Mouse (Mus musculus) right cerebral cortex, postnatal 4 days (tissue): ENCODE results near the gene Hist1h2bg.
"Not testable (repeated sequence)": the region's sequence is repeated elsewhere in the genome, so short reads cannot be mapped to it uniquely, and the experiment has no call there.

Experiments used
- DNase-seq: peaks from one replicate; pipeline ENCODE4 v3.0.0-alpha.2; 2022

Gene Hist1h2bg

DNA sequence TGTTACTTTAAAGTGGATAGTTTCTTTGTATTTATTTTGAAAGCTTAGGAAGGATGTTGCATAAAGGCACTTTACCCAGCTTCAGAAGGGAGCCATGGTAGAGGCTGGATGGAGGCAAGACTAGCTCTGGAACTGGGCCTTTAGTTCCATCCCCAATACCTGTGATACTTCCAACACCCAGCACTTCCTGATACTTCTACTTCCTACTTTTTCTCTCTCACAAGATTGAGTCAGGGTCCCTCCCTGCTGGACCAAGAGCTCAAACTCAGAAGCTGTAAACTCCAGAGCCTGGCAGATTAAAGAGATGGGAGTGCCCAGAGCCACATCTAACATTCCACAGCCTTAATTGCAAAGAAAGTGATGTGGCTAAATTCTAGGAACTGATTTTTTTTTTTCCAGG lies 13.1 kb downstream of the Hist1h2bg start:
- DNase-seq, result no peak

DNA sequence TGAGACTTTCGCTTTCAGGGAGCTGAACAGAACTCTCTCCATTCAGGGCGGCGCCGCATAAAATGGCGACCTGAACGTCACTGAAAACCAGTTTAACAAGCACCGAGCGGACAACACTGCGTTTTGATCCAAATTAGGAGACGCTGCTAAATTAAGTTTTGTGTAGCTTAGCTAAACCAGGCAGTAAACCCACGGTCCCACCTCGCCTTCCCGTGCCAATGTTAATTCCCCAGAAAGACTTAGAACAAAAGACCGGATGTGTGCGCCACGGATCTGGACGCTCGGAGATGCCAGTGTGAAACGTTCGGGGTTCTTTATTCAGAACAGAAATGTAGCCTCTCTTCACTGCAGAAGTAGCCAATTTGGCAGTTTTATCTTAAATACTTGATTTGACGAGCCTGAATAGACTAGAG lies 13.8 kb downstream of the Hist1h2bg start:
- peak; percentile 66 for DNase-seq

DNA sequence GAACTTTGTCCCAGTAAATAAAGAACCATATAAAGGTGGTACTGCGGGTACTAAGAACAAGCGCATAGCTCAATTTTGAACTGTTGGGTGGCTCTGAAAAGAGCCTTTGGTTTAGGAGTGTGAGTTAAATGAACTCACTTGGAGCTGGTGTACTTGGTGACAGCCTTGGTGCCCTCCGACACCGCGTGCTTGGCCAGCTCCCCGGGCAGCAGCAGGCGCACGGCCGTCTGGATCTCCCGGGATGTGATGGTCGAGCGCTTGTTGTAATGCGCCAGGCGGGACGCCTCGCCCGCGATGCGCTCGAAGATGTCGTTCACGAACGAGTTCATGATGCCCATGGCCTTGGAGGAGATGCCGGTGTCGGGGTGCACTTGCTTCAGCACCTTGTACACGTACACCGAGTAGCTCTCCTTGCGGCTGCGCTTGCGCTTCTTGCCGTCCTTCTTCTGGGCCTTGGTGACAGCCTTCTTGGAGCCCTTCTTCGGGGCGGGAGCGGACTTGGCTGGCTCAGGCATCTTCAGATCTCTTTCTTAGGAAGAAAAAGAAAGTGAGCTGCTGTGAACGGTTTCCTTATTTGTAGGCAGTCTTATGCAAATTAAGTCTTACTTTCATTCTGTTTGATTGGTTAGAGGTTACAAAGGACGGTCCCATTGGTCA lies 14.4 kb downstream of the Hist1h2bg start:
- DNase-seq, result peak; percentile 43

DNA sequence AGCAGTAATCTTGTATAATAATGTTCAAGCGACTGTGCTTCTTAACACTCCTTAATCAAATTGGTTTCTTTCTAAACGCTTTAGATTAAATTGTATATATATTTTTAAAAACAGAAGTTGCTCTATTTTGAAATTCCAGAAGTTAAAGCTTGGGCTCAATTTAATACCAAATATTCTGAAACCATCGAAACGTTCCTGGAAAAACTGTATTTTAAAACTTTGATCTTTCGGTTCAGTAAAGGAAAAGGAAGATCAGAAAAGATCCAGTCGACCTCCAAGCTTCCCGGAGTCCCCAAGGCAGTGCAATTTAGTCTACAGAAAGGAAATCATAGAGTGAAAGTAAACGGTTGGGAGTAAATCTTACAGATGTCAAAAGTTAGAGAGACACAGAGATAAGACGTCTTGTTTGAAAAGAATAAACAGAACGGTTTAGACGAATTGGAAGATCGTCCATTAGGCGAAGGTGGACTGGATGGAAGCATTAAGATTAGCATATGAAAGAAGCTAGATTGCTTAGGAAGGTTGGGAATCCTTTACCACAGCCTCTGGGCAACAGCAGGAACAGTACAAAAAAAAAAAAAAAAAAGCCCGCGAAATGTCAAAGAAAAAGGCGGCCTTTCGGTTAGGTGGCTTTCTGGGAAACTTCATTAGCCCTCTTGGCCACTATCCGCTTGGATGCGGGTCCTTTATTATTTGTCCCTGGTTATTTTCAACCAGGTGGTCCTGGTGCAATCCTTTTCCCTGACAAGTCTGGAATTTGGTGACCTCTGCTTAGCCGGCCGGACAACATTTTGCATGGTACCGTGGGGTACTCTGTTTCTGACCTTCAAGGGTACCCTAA lies 15.1 kb downstream of the Hist1h2bg start:
- DNase-seq, result no peak

DNA sequence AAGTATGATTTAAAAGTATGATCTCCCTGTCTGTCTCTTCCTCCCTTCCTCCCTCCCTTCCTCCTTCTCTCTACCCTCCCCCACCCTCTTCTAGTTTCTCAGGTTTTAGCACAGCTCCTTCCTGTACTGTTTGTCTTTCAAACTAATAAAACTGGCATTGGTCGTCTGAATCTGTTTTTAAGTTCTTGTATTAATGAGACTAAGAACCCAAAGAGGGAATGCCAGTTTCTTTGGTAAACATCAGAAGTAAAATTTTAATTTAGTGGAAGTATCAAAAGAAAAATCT lies 15.7 kb downstream of the Hist1h2bg start:
- no peak for DNase-seq

DNA sequence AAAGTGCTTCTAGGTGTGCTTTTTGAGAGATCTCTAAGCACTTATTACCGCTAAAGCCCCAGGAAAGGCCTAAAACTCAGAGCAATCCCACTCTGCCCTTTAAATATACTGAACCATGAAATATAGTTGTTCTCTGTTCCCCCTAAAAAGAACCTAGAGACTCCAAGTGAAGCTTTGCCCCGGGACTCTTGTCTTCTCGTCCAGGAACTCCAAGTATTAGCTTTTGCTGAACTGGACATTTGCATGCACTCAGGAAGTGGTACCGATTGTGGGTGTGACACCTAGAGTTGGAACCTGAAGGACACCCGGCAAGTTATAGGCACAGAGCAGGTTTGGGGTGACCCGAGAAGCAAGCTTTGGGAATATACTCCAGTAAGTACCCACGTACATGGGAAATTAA lies 20.0 kb downstream of the Hist1h2bg start:
- DNase-seq, result no peak

DNA sequence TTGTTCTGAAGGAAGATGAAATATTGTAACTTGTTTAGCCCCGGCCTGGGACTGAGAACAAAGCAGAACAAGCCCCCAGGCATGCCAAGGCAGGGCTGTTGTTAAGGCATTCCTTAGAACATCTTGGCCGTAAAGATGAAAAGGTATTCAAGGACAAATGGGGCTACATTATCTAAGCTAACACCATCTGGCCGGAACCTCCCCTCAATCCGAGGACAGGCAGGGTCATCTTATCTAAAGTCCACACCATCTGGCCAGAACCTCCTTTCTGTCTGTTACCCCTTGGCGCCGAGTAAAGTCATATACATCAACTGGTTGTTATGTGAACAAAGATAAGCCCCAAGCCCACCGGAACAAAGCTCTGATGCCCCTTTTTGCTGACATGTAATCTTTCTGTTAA lies 20.7 kb downstream of the Hist1h2bg start:
- not testable (repeated sequence) for DNase-seq

DNA sequence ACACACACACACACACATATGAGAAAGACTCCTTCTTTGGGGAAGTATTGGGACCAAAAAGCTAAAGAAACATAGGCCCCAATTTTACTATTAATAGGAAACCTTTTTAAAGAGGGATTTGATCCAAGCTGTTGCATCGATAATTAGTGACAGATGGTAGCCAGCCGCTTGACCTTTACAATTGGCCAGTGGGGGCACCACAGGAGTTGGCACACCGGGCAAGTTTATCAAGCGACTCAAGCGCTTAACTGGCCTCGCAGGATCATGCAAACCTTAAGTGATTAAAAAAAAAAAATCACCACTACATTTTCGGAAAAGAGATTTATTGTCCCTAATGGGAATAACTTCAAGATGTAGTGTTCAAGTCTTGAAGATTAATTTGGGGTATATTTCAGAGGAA lies 21.4 kb downstream of the Hist1h2bg start:
- no peak for DNase-seq

DNA sequence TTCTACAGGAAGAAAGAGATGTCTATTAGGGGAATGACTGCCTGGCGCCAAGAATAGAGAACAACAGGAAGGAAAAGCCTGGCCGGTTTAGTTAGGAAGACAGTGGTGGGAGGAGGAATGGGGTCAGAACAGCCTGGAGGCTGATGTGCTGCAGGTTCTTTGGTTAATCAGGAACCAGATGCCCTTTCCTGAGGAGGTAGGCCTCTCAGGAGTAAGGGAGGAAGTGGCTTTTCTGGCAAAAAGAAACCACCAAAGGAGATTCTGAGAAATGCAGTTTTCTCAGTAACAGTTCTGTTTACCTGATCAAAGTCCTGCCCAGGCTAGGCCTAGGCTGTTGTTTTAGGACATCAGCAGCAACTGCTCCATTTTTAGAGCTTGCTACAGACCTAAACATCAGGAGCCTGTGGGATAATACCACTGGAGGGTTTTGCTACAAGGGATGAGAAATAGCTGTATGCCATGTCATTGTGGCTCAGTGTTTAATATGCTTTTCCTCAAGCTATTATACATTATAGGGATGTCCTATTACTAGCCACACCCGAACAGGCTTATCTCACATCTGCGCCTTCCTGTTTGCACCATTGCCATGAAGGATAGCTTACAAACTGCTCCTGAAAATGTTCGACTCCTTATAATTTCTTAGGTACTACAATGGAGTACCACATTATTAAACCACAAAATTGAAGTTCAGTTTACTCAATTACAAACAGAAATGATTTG lies 22.0 kb downstream of the Hist1h2bg start:
- DNase-seq, result no peak

DNA sequence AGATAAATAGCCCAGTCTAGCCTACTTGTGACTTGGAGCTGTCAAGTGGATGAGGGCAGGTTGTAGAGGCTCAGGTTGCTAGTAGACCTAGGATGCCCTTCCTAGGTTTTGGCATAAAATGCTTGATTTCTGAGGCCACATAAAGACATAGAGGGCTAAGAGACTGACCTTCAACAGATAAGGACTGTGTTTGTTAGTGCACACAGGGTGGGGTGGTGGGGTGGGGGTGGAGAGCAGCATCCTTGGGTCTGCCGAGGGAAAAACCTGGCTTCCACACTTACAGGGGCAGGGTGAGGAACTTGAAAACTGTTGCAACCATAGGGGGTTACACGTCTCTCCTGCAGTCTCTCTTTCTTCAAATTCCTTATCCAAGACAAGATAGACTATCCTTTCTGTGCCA lies 24.0 kb downstream of the Hist1h2bg start:
- DNase-seq, result no peak

DNA sequence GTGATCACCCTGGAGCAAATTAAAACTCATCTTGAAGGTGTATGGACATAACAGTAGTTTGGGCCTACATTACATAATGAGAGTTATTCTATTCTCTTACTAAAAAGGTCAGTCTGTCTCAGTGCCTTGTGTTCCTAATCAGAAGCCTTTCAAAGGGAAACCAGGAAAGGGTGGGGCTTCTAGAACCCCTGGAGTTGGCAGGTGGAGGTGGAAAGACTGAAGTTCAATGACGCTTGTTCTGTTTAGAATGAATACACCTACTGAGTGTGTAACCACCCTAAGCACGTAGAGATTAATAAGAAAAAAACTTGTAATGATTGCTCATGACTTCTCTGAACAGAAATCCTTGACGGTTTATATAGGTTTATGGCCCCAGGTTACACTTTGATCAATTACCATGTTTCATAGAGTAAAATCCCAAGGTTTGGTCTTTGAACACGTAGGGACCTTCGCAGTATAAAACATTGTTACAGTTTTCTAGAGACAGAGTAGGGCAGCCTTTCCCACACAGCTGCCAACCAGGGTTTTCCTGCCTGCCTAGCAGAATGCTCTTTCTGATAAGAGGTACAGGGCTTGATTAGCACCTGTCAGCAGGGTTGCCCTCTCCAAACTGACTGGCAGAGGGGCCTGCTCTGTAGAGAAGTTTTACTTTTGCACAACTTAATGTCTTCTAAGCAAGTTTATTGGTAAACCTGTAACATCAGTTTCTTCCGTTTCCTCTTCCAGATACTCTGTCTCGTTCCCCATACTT lies 24.6 kb downstream of the Hist1h2bg start:
- no peak for DNase-seq

DNA sequence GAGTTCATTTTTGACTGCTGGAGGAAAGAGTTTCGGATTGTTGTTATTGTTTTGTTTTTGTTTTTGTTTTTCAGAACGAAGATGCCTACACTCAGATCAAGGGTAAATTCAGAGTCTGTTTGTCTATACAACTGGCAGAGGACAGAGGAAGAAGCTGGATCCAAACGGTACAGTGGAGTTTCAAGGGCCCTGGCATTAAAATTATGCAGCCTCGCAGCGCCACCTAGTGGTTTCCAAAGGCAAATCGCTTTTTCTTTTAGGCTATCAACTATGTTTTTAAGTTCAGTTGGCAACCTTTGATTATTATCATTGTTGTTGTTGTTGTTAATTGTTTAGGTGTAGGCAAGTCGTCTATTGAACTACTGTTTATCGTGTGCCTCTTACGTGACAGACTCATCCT lies 26.8 kb downstream of the Hist1h2bg start:
- peak; percentile 85 for DNase-seq

DNA sequence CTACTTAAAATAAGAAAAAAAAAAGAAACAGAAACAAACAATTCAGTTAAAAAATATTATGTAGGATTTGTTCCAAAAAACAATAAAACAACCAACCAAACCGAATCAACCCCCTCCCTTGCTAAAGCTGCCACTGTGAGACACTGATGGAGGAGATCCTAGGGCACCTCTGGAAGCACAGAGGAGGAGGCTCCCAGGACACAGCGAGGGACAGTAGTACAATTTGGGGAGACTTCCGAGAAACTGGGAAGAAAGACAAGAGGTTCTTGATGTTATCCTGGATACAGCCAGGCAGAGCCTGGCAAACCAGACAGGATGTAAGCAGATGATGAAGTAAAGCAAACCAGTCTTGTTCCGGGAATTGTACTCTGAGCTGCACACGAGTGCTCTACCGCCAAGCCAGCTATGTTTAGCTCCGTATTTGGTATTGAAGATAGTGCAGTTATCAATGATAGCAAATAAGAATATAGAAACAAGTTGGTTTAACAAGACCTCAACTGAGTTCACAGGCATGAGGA lies 32.0 kb downstream of the Hist1h2bg start:
- no peak for DNase-seq

DNA sequence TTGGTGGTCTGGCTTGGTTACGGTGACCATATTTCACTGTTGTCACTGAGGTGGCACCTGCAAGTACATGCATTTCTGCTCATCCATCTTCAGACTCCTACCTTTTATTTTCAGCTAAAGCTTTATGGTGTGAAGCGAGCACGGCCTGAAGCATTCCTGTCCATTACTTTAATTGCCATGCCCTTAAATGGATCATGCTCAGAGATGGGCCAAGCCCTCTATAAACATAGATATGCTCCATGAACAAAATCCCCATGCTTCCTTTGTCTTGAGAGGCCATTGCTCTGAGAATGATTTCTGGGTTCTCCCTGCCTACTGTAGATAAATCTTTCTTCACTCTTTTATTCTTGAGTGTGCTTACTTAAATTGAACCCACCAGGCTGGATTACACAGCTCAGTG lies 33.3 kb downstream of the Hist1h2bg start:
- no peak for DNase-seq

DNA sequence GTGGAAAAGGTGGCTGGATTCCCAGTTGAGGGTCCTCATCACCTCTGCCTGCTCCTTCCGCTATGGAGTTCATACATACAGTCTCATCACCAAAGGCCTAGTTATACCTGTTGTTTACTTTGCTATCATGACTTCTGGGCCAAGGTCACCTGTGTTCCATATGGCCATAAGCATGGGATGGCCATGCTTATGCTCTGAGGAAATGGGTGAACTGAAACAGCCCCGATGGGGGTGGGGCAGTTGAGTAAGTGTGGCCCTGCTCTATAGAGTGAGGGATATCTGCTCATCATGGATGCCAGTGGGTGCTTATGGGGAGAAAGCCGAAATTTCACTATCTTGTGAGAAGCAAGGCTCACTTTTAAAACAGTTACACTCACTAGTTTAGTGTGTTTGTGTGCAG lies 33.9 kb downstream of the Hist1h2bg start:
- no peak for DNase-seq

DNA sequence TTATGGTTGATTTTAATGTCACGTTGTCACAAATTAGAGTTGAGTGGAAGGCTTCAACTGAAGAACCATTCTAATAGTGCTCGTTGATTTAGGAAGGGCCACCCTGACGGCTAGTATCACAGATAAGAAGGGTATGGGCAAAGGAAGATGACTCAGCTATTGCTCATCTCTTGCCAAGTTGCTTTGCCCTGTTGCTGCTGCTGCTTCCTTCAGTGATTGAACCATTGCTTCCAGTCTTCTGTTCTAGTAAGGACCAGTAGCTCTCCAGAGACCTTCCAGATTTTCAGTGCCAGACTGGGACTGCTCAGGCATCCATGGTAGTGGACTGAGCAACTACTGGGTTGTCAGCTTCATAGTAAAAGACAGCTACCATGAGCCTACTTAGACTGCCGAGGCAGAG lies 38.0 kb downstream of the Hist1h2bg start:
- DNase-seq, result no peak

DNA sequence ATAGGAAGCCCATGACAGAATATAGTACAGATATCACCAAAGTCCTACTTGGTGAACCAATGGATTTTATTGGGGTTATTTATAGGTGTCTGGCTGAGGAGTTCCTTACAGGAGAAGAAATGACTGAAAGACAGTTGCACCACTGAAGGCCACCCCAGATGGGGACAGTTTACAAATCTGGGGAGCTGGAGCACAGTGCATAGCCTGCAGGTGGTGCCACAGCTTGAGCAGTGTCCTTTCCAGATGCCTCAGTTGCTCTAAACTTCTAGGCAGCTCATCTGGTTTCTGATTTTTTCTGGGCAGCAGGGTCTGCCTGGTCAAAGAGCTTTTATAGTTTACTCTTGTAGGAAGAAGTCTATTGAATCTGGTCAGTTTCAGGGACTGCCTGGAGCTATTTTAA lies 38.6 kb downstream of the Hist1h2bg start:
- no peak for DNase-seq

DNA sequence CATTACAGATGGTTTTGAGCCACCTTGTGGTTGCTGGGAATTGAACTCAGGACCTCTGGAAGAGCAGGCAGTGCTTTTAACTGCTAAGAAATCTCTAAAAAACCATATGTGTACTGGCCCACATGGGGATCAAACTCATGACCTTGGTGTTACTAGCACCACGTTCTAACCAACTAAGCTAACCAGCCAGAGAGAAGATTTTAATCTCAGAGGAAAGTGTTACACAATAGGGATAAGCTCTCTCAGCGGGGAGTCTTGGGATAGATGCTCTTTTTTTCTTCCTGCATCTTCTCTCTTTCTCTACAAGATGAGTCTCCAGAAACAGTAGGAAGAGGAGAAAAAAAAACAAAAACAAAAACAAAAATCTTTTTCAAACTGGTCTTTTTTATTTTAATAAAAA lies 39.2 kb downstream of the Hist1h2bg start:
- no peak for DNase-seq

DNA sequence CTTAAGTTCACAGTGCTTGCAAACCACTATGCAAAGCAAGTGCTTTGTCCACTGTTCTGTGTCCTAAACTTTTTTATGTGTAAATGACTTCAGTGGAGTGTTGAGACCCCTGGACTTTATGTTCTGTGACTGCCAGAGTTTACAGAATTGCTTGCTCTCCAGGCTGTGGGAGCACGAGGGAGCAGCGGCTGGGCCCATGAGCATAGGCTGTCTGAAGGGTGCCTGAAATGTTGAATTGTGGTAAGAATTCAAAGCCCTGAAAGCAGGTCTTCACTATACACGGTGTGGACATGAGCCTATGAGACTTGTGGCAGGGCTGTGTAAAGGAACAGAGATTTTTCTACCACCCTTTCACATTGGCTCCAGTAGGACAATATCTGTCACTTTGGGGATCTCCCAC lies 40.4 kb downstream of the Hist1h2bg start:
- DNase-seq, result no peak

DNA sequence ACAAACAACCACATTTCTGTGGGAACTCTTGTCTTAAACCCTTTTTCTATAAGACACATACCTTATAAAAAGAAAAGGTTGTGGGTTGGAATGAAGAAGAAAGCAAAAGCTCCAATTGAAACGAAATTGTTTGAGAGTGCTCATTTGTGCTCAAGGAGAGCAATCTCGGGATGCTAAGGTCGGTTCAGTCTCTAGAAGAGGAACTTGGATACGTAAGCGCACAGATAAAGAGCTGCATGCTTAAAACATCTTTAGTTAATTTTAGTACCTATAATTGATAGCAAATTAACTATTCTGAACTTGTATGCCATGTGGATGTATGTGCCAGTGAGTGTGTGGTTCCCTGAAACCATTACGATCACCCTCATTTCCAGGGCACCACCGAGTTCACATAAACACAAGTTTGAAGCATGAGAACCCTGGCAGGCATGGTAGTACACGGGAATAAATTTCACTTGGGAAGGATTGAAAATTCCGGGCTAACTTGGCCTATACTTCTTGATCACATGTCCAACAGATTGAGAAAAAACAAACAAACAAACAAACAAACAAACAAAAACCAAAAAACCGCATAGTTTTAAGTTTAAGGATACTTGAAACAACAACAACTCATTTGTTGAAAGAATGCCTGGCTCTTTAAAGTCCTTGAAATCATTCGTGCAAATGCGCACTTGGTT lies 49.0 kb downstream of the Hist1h2bg start:
- no peak for DNase-seq

DNA sequence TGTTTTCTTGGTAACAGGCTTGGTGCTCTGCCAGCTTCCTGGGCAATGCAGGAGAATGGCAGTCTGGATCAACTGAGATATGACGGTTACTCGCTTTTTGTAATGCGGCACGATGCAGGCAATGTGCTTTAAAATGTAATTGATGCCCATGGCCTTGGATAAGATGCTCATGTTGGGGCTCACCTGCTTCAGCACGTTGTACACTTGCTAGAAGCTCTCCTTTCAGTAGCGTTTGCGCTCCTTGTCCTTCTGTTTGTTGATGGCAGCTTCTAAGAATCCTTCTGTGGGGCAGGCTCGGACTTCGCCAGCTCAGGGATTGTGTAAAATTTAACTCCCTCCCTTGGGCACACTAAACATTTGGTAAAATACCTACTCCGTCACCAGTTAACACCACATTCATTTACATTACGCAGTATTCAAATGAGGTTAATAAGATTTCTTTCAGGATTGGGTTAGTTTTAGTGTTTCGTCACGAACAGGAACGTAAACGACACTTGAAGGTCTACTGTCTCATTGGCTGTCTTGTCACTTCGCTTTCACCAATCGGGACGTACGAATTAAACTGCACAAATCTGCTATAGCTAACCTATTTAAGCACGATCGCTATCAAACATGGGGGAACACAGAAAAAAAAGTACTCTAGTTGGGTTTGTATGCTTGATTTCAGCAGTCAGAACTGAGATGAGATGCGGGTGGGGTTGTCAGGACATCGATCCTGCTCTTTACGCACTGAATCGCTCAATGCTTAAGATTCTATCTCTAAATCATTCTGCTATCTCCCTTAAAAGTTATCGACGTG lies 49.7 kb downstream of the Hist1h2bg start, which contains the start of gene Hist1h2be:
Gene Hist1h2be (minus strand): TSS at position 392 of the 799 bp plus-strand sequence.
- DNase-seq, result peak; percentile 73
